Mouse (Mus musculus): ENCODE measurements around the gene Scn8a.

GRCm38 (mm10) chr15:101042613-101043012 is 173.0 kb downstream of the Scn8a start:
- TF ChIP-seq CTCF (IDR thresholded peaks at IDR 0.05; ENCODE audit: borderline replicate concordance, insufficient read depth, low read length) (peak; percentile 73; the same call in 1 of the 2 replicates), POLR2A (IDR thresholded peaks at IDR 0.05; ENCODE audit: low read depth, low read length) (no peak)
